Mouse (Mus musculus) heart, embryonic 10.5 days (tissue): Measurements from ENCODE around the gene Gm10644. TPM values are rescaled to one million over a fixed set of nuclear protein-coding genes. Genes with fewer than 3 reads are reported as not detected.

ENCODE experiments used
- DNase-seq: peaks from one replicate; pipeline ENCODE4 v3.0.0-alpha.2; 2017; ENCODE audit warnings: low spot score
- H3K27ac ChIP-seq: fragments of 300-500 bp; sonication (generic); 2 replicates; pipeline ENCODE4 v1.5.1; 2016; ENCODE audit warnings: mild to moderate bottlenecking
- H3K27me3 ChIP-seq: fragments of 300-500 bp; sonication (generic); 2 replicates; pipeline ENCODE4 v1.6.1; 2016; ENCODE audit warnings: mild to moderate bottlenecking; ENCODE audit not compliant: poor library complexity, insufficient read depth, severe bottlenecking
- H3K36me3 ChIP-seq: fragments of 300-500 bp; sonication (generic); 2 replicates; pipeline ENCODE4 v1.6.1; 2016; ENCODE audit warnings: mild to moderate bottlenecking, moderate library complexity
- H3K4me1 ChIP-seq: fragments of 300-500 bp; sonication (generic); 2 replicates; pipeline ENCODE4 v1.6.1; 2016; ENCODE audit warnings: mild to moderate bottlenecking
- H3K4me3 ChIP-seq: fragments of 300-500 bp; sonication (generic); 2 replicates; pipeline ENCODE4 v1.5.1; 2016; ENCODE audit warnings: mild to moderate bottlenecking, moderate library complexity
- H3K9me3 ChIP-seq: fragments of 300-500 bp; sonication (generic); 2 replicates; pipeline ENCODE4 v1.6.1; 2016; ENCODE audit warnings: mild to moderate bottlenecking, moderate library complexity
- WGBS: fragments of 180-500 bp; shearing (Covaris S2); methylation state at CpG from one replicate; pipeline ENCODE4 v1.1.7; 2016; 5-methylcytosine and 5-hydroxymethylcytosine counted together
- polyA plus RNA-seq: library from polyadenylated mRNA; unstranded; fragments of >200 nt; fragmentation: Nextera tagmentation; extraction: Ambion mirVana; gene quantifications from 2 replicates; pipeline ENCODE4 v1.2.1, GENCODE M21; 2016

Gm10644 gene
- polyA plus RNA-seq: 0.41 and 0.86 TPM in 2 replicates

- no peaks in the 10 kb centered on the region for H3K27me3 ChIP-seq
- peak within 1 kb of the TSS; percentile 82 for H3K4me3 ChIP-seq
- H3K27ac ChIP-seq: peak within 1 kb of the TSS; percentile 86
- DNase-seq: peak; percentile 99
- H3K9me3 ChIP-seq: no peaks in the 10 kb centered on the region
- peaks cover 20% of the 10 kb centered on the region for H3K4me1 ChIP-seq
- WGBS: under 1% methylated on average over 75 of the region's 75 CpGs
- no peaks in the 10 kb centered on the region for H3K36me3 ChIP-seq
These were observed at the start of gene Gm10644, which contains the start of gene Asf1b for GRCm38 (mm10) chr8:83955106-83955957. Gm10644 (minus strand) TSS chr8:83955205. Asf1b (plus strand) TSS chr8:83955507.

- WGBS: 1% methylated on average over 30 of the region's 30 CpGs
- peak; percentile 97 for DNase-seq
- Histone ChIP-seq H3K27ac (peak overlapping the region; percentile 86), H3K4me3 (peak overlapping the region; percentile 69), H3K9me3 (no peaks in the 10 kb centered on the region), H3K4me1 (peaks cover 28% of the 10 kb centered on the region), H3K27me3 (peaks cover 37% of the 10 kb centered on the region), H3K36me3 (peaks cover 29% of the 10 kb centered on the region)
These were observed 49.7 kb upstream of the Gm10644 start for GRCm38 (mm10) chr8:84004533-84005201.

- peaks cover 37% of the 10 kb centered on the region for H3K36me3 ChIP-seq
- H3K9me3 ChIP-seq: no peaks in the 10 kb centered on the region
- no peak for DNase-seq
- H3K4me1 ChIP-seq: peaks cover 37% of the 10 kb centered on the region
- H3K27ac ChIP-seq: no peak overlapping the region
- H3K27me3 ChIP-seq: peaks cover 43% of the 10 kb centered on the region
- H3K4me3 ChIP-seq: peak overlapping the region; percentile 69
- WGBS: 73% methylated on average over 6 of the region's 6 CpGs
These were observed 48.7 kb upstream of the Gm10644 start for GRCm38 (mm10) chr8:84003612-84004246.

DNA sequence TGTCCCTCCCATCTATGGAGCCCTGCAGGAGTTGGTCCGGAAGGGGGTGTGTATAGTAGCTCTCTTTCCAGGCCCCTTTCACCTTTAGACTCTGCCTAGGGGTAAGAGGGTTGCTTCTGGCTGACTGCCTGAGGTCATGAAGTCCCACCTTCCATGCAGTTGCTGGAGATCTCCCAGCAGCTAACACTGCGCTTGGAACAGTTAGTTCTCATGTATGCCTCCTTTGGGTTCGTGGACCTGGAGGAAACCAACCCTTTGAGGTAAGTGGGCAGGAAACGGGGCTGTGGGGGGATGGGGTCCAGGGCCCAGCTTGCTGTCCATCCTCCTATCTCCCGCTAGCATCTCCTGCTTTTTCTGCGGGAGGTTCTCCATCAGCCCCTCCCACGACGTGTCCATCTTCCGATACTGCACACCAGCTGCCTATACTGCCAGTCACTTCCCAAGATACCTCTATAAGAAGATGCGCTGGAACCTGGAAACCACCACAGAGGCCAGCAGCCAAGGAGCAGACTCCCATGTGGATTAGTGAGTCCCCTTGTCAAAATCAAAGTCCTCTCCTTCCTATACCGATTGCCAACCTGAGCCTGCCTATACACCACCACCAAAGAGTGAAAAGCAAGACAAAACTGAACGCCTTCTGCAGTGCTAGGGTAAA is 48.1 kb upstream of the Gm10644 start:
- H3K4me1 ChIP-seq: peaks cover 42% of the 10 kb centered on the region
- no peak overlapping the region for H3K4me3 ChIP-seq

GRCm38 (mm10) chr8:84001281-84002000 is 46.4 kb upstream of the Gm10644 start, which contains the start of gene 1700067K01Rik:
1700067K01Rik (plus strand) TSS chr8:84001502.
- Histone ChIP-seq H3K27me3 (peaks cover 43% of the 10 kb centered on the region), H3K4me3 (peak within 1 kb of the TSS; percentile 48), H3K27ac (peak within 1 kb of the TSS; percentile 56), H3K36me3 (peaks cover 37% of the 10 kb centered on the region), H3K4me1 (peaks cover 45% of the 10 kb centered on the region), H3K9me3 (no peaks in the 10 kb centered on the region)
- WGBS: 30% methylated on average over 61 of the region's 61 CpGs
- peak; percentile 75 for DNase-seq

More for the DNA sequence above, 48.1 kb upstream of the Gm10644 start:
- no peaks in the 10 kb centered on the region for H3K9me3 ChIP-seq
- peaks cover 43% of the 10 kb centered on the region for H3K27me3 ChIP-seq
- DNase-seq: no peak
- H3K27ac ChIP-seq: no peak overlapping the region
- peaks cover 37% of the 10 kb centered on the region for H3K36me3 ChIP-seq
- 67% methylated on average over 12 of the region's 12 CpGs for WGBS

GRCm38 (mm10) chr8:83999825-84000224 is 44.8 kb upstream of the Gm10644 start:
- peaks cover 48% of the 10 kb centered on the region for H3K4me1 ChIP-seq
- no peak overlapping the region for H3K27ac ChIP-seq
- H3K36me3 ChIP-seq: peaks cover 45% of the 10 kb centered on the region
- H3K4me3 ChIP-seq: peak overlapping the region; percentile 82; the same call in 1 of the 2 replicates
- no peak for DNase-seq
- H3K9me3 ChIP-seq: no peaks in the 10 kb centered on the region
- peaks cover 43% of the 10 kb centered on the region for H3K27me3 ChIP-seq
- WGBS: 92% methylated on average over 2 of the region's 2 CpGs

GRCm38 (mm10) chr8:83999057-83999705 is 44.2 kb upstream of the Gm10644 start:
- Histone ChIP-seq H3K27ac (no peak overlapping the region), H3K36me3 (peaks cover 52% of the 10 kb centered on the region), H3K27me3 (peaks cover 43% of the 10 kb centered on the region), H3K4me1 (peaks cover 44% of the 10 kb centered on the region), H3K9me3 (no peaks in the 10 kb centered on the region), H3K4me3 (peak overlapping the region; percentile 82)
- 69% methylated on average over 16 of the region's 16 CpGs for WGBS
- DNase-seq: no peak

DNA sequence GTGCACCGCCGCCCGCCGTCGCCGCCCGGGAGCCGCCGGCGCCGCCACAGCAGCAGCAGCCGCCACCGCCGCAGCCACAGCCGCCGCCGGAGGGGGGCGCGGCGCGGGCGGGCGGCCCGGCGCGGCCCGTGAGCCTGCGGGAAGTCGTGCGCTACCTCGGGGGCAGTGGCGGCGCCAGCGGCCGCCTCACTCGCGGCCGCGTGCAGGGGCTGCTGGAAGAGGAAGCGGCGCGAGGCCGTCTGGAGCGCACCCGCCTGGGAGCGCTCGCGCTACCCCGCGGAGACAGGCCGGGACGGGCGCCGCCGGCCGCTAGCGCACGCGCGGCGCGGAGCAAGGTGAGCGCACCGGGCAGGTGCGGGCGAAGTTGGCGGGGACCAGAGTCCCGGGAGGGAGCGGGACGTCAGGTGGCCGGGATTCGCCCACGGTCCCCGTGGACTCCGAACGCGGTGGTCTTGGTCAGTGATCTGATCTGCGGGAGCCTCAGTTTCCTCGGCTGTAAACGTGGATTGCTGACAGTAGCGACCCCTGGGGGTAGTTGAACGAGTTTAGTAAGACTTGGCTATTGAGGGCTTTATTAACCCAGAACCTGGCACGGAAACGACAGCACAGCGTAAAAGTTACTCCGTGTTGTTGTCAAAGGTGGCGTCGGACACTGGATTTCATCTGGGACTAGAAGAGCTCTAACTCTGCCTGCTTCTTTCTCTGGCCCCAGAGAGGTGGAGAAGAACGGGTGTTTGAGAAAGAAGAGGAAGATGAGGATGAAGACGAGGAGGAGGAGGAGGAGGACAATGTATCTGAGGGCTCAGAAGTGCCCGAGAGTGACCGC is 43.4 kb upstream of the Gm10644 start:
- Histone ChIP-seq H3K27ac (peak overlapping the region; percentile 85), H3K4me3 (peak overlapping the region; percentile 82), H3K4me1 (peaks cover 38% of the 10 kb centered on the region), H3K9me3 (no peaks in the 10 kb centered on the region), H3K27me3 (peaks cover 43% of the 10 kb centered on the region), H3K36me3 (peaks cover 58% of the 10 kb centered on the region)
- no peak for DNase-seq
- WGBS: 10% methylated on average over 92 of the region's 92 CpGs

DNA sequence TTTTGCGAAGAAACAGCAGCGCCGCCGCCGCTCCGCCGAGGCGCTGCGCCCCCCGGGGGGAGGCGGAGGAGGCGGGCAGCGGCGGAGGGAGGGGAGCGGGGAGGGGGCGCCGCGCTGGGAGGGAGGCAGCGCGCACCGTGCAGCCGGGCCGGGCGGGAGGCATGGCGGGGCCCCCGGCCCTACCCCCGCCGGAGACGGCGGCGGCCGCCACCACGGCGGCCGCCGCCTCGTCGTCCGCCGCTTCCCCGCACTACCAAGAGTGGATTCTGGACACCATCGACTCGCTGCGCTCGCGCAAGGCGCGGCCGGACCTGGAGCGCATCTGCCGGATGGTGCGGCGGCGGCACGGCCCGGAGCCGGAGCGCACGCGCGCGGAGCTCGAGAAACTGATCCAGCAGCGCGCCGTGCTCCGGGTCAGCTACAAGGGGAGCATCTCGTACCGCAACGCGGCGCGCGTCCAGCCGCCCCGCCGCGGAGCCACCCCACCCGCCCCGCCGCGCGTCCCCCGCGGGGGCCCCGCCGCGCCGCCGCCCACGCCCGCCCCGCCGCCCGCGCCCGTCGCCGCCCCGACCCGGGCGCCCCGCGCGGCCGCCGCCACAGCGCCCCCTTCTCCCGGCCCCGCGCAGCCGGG is 42.6 kb upstream of the Gm10644 start, which contains the start of gene Samd1:
Samd1 (plus strand) TSS at position 162 of the 631 bp plus-strand sequence.
- DNase-seq: no peak
- Histone ChIP-seq H3K4me1 (peaks cover 34% of the 10 kb centered on the region), H3K9me3 (no peaks in the 10 kb centered on the region), H3K36me3 (peaks cover 56% of the 10 kb centered on the region), H3K4me3 (peak within 1 kb of the TSS; percentile 82), H3K27ac (peak within 1 kb of the TSS; percentile 95), H3K27me3 (peaks cover 35% of the 10 kb centered on the region)
- 10% methylated on average over 107 of the region's 112 CpGs for WGBS

DNA sequence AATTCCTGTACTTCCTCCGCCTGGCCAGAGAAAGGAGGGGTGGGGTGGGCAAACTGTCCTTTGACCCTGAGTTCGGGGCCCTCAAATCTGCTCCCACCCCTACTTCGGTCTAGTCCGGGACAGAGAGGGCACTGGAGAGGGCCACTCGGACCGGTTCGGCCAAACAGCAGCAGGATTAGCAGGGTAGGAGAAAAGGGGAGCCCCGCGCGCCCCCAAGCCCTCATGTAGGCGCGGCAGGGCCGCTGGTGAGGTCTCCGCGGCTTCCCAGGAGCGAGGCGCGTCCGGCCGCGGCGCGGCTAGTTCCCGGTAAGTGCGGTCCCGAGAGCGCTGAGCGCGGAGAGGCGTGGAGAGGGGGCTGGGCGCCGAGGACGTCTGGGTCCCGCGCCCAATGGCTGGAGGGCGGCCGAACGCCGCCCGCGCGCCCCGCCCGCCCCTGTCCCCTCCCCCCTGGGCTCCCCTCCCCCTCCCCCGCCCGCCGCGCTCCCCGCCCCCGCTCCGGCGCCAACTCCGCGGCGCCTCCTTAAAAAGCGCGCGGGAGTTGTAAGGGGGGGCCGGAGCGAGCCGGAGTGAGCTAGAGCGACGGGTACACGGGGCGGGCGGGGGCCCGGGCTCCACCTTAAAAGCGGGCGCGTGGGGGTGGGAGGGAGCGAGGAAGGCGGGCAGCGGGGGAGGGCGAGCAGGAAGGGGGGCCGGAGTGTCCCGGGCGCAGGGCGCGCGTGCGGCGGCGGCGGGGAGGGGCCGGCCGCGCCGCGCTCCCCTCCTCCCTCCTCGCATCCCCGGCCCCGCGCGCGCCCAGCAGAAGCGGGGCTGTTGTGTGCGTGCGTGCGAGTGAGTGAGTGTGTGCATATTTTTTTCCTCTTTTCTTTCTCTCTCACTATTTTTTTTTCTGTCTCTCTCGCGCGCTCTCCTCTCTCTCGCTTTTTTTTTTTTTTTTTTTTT is 41.8 kb upstream of the Gm10644 start:
- Histone ChIP-seq H3K27me3 (peaks cover 27% of the 10 kb centered on the region), H3K9me3 (no peaks in the 10 kb centered on the region), H3K27ac (peak overlapping the region; percentile 95), H3K4me3 (peak overlapping the region; percentile 82), H3K36me3 (peaks cover 63% of the 10 kb centered on the region), H3K4me1 (peaks cover 34% of the 10 kb centered on the region)
- DNase-seq: peak; percentile 94
- under 1% methylated on average over 50 of the region's 103 CpGs for WGBS
